Mouse (Mus musculus) forelimb bud, embryonic 11.5 days (tissue): ENCODE data around the gene Hrh3.

Experiments
- DNase-seq: peaks from one replicate; pipeline ENCODE4 v3.0.0-alpha.2; 2012; ENCODE audit warnings: low read depth, low spot score

Gene Hrh3

GRCm38 (mm10) chr2:180063338-180064131 lies 40.8 kb downstream of the Hrh3 start:
- DNase-seq: no peak

- no peak for DNase-seq
Measured at GRCm38 (mm10) chr2:180053001-180053400, 51.3 kb downstream of the Hrh3 start.

GRCm38 (mm10) chr2:180051986-180052733 lies 52.1 kb downstream of the Hrh3 start:
- DNase-seq: no peak

GRCm38 (mm10) chr2:180050986-180051385 lies 53.3 kb downstream of the Hrh3 start:
- DNase-seq: peak; percentile 79
